Mouse (Mus musculus): ENCODE measurements around the gene Fibcd1. TPM values are rescaled to one million over a fixed set of nuclear protein-coding genes. Genes with fewer than 3 reads are reported as not detected.
A peak's percentile ranks its signal among the peaks of the same experiment; 100 is the strongest.

Fibcd1 gene
- total RNA-seq (2014; fragmentation: Nextera tagmentation) (not detected in 2 replicates), total RNA-seq (2017) (not detected in 2 replicates)

GRCm38 (mm10) chr2:31845896-31846691 is at the start of gene Fibcd1:
Gene Fibcd1 (minus strand): TSS chr2:31846005.
- no peak for ATAC-seq (replicated peaks; ENCODE audit: low FRiP score, low TSS enrichment, poor library complexity, severe bottlenecking)

- ATAC-seq (replicated peaks; ENCODE audit: low FRiP score, low TSS enrichment, poor library complexity, severe bottlenecking), result no peak
Observed at GRCm38 (mm10) chr2:31894221-31894870, 48.5 kb upstream of the Fibcd1 start.

- no peak for ATAC-seq (replicated peaks; ENCODE audit: low FRiP score, low TSS enrichment, poor library complexity, severe bottlenecking)
Observed at GRCm38 (mm10) chr2:31893110-31893669, 47.4 kb upstream of the Fibcd1 start.

GRCm38 (mm10) chr2:31891219-31891618 is 45.4 kb upstream of the Fibcd1 start:
- no peak for ATAC-seq (replicated peaks; ENCODE audit: low FRiP score, low TSS enrichment, poor library complexity, severe bottlenecking)

- ATAC-seq (replicated peaks; ENCODE audit: low FRiP score, low TSS enrichment, poor library complexity, severe bottlenecking), result no peak
Observed at GRCm38 (mm10) chr2:31888871-31889270, 43.1 kb upstream of the Fibcd1 start.

- peak; percentile 71 for ATAC-seq (replicated peaks; ENCODE audit: low FRiP score, low TSS enrichment, poor library complexity, severe bottlenecking)
Observed at GRCm38 (mm10) chr2:31887030-31887429, 41.2 kb upstream of the Fibcd1 start, which contains the start of gene Lamc3. Gene Lamc3 (plus strand): TSS chr2:31887291.

GRCm38 (mm10) chr2:31884806-31885205 is 39.0 kb upstream of the Fibcd1 start:
- ATAC-seq (replicated peaks; ENCODE audit: low FRiP score, low TSS enrichment, poor library complexity, severe bottlenecking), result no peak

GRCm38 (mm10) chr2:31883061-31883460 is 37.3 kb upstream of the Fibcd1 start:
- no peak for ATAC-seq (replicated peaks; ENCODE audit: low FRiP score, low TSS enrichment, poor library complexity, severe bottlenecking)

- no peak for ATAC-seq (replicated peaks; ENCODE audit: low FRiP score, low TSS enrichment, poor library complexity, severe bottlenecking)
Observed at GRCm38 (mm10) chr2:31880868-31881267, 35.1 kb upstream of the Fibcd1 start.

GRCm38 (mm10) chr2:31878610-31879009 is 32.8 kb upstream of the Fibcd1 start:
- ATAC-seq (replicated peaks; ENCODE audit: low FRiP score, low TSS enrichment, poor library complexity, severe bottlenecking), result no peak

- ATAC-seq (replicated peaks; ENCODE audit: low FRiP score, low TSS enrichment, poor library complexity, severe bottlenecking), result no peak
Observed at GRCm38 (mm10) chr2:31876446-31876845, 30.6 kb upstream of the Fibcd1 start.

GRCm38 (mm10) chr2:31874290-31874855 is 28.6 kb upstream of the Fibcd1 start:
- ATAC-seq (replicated peaks; ENCODE audit: low FRiP score, low TSS enrichment, poor library complexity, severe bottlenecking), result no peak

GRCm38 (mm10) chr2:31870683-31871082 is 24.9 kb upstream of the Fibcd1 start:
- ATAC-seq (replicated peaks; ENCODE audit: low FRiP score, low TSS enrichment, poor library complexity, severe bottlenecking), result no peak

GRCm38 (mm10) chr2:31869692-31870091 is 23.9 kb upstream of the Fibcd1 start:
- ATAC-seq (replicated peaks; ENCODE audit: low FRiP score, low TSS enrichment, poor library complexity, severe bottlenecking), result no peak

GRCm38 (mm10) chr2:31868538-31869164 is 22.8 kb upstream of the Fibcd1 start:
- ATAC-seq (replicated peaks; ENCODE audit: low FRiP score, low TSS enrichment, poor library complexity, severe bottlenecking), result no peak

GRCm38 (mm10) chr2:31867773-31868537 is 22.1 kb upstream of the Fibcd1 start:
- ATAC-seq (replicated peaks; ENCODE audit: low FRiP score, low TSS enrichment, poor library complexity, severe bottlenecking), result no peak

GRCm38 (mm10) chr2:31865794-31866193 is 20.0 kb upstream of the Fibcd1 start:
- ATAC-seq (replicated peaks; ENCODE audit: low FRiP score, low TSS enrichment, poor library complexity, severe bottlenecking), result no peak

- no peak for ATAC-seq (replicated peaks; ENCODE audit: low FRiP score, low TSS enrichment, poor library complexity, severe bottlenecking)
Observed at GRCm38 (mm10) chr2:31865322-31865721, 19.5 kb upstream of the Fibcd1 start.

GRCm38 (mm10) chr2:31864891-31865290 is 19.1 kb upstream of the Fibcd1 start:
- ATAC-seq (replicated peaks; ENCODE audit: low FRiP score, low TSS enrichment, poor library complexity, severe bottlenecking), result no peak

Data from megakaryocyte-erythroid progenitor cell, adult 5-6 weeks (primary cell).